Mouse (Mus musculus) layer of hippocampus, postnatal 25 days (tissue): ENCODE results near the gene Disp1. TPM values are rescaled to one million over a fixed set of nuclear protein-coding genes. Genes with fewer than 3 reads are reported as not detected.

ENCODE experiments used
- DNase-seq, 2 experiments: peaks; one replicate each; pipeline ENCODE4 v3.0.0; 2022; ENCODE audit warnings: mixed read lengths in 2 of 2, low spot score in 1 of 2; ENCODE audit errors: extremely low spot score in 1 of 2
- total RNA-seq, 2 experiments: library from RNA; stranded (reverse); gene quantifications; 2 replicates each; pipeline ENCODE4 v1.2.3; 2021

The Disp1 gene
- total RNA-seq, 2 experiments from 2014 or later = 3.7 to 5.0 TPM

DNA sequence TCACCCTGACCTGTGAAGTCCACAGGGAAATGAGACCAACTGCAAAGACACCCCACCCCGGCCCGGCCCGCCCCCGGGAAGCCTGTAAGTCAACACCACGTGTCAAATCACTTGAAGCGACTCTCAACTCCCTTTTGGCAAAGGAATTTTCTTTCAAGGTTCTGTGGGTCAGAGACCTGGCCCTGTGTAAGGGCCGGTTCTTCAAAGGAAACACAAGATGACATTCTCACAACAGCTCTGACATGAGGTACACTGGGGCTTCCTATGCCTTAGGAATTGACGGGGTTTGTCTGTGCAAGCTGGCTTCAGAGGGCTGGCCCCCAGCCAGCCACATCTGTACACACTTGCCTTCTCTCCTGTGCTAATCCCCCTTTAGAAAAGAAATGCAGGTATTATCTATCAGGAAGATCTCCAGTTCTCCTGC, 56.7 kb downstream of the Disp1 start:
- no peak for DNase-seq

DNA sequence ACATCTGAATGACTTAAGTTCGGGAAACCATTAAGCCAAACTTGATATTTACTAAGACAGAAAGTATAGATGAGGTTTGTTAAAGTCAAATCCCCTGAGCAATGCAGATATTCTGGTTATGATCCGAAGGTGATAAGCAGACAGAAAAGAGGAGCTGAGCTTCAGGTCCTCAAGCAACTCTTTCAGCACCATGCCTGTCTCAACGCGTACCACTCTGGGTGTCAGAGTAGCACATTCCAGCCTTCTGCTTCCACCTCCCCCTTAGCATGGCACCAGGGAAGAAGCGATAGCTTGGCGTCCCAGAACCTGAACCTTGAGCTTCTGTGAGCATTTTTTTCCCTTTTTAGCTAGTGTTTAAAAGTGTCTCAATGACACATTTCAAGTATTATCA, 57.1 kb downstream of the Disp1 start:
- DNase-seq = no peak

DNA sequence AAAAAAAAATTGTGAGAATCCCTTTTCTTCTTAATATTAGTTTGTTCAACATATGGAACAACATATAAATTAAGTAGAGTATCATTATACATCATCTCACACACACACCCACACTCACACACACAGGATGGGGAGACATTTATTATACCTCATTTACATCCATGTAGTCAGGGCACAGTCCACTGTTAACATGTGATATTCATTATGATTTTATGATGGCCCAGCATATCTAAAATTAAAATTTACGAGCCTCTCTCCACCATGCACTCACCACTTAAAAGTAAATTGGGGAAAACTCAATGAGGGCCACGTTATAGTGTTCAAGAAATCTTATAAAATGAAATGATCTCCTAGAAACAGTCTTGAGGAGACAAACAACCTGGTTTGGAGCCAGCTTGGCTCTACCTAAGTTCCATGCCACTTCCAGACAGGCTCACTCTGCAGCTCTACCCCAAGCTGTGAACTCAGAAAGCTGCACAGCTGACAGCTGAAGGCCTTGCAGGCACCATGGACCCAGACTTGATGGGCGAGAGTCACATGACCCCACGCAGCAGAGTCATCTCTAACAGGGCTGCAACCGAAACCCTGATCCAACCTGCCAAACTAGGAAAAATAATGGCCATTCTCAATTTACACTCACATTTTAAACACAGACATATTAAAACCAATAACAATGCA, 57.7 kb downstream of the Disp1 start:
- DNase-seq = no peak

DNA sequence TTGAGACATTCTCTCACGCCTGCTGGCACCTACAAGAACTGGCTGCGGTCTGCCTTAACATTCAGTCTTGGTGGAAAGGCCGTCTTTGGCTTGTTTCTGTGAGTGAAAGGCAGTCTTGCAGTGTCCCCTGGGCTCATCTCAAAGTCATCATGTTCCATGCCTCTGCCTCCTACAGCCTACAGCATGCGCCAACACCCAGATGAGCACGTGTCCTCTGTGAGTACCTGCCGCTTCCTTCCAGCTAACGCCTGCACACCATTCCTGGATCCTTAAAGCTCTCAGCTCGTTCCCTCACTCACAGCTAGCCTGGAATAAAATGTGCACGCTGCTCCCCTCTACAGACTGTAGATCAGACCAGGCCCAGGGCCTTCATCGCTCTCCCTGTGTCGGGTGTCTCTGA, 60.3 kb downstream of the Disp1 start:
- DNase-seq = no peak

DNA sequence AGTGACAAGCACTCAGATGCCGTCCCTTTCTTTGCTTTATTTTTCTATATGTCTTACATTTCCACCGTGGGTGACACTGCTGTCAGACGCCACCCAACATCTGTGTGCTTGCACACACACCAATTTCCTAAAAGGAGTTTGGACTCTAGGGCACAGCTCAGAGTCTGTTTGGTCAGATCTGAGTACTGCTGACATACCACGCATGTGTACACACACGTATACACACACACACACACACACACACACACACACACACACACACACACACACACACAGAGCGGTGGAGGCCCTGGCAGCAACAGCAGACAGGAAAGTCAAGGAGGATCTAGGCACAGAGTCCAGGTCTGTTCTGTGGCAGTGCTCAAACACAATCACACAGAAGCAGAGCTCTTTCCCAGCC, 61.1 kb downstream of the Disp1 start:
- DNase-seq = no peak

DNA sequence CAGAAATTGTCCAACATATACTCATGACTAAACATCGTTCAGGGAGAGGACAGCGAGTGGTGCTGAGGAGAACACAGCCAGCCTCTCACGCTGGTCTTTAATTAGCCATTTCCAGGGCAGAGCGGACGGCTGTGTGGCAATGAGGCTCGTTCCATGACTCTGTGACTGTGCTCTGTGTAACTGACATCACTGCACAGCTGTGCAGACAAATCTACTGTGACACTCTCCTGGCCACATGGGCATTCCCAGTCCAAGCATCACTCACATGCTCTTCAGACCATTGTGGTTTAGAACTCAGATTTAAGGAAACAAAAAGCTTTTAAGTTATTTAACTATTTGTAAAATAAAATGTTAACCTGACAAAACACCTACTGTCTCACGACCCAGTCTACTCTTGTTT, 62.1 kb downstream of the Disp1 start:
- DNase-seq = no peak

DNA sequence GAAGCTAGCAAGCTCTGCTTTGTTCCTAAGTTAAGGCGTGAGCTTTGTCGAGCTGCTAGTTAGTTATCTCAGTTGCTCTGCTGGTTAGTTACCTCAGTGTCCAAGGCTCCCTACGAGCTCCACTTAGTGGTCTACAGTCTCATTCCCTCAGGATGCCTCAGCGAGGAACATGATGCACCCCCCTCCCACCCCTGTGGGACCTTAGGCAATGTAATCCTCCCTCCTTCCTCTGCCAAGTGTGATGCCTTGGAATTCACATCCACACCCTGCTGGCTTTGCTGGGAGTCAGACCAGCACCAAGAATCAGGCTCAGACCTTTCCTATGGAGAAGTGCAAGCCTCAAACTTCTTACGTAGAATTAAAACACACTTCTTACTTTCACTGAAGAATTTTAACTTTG, 65.7 kb downstream of the Disp1 start:
- no peak for DNase-seq

DNA sequence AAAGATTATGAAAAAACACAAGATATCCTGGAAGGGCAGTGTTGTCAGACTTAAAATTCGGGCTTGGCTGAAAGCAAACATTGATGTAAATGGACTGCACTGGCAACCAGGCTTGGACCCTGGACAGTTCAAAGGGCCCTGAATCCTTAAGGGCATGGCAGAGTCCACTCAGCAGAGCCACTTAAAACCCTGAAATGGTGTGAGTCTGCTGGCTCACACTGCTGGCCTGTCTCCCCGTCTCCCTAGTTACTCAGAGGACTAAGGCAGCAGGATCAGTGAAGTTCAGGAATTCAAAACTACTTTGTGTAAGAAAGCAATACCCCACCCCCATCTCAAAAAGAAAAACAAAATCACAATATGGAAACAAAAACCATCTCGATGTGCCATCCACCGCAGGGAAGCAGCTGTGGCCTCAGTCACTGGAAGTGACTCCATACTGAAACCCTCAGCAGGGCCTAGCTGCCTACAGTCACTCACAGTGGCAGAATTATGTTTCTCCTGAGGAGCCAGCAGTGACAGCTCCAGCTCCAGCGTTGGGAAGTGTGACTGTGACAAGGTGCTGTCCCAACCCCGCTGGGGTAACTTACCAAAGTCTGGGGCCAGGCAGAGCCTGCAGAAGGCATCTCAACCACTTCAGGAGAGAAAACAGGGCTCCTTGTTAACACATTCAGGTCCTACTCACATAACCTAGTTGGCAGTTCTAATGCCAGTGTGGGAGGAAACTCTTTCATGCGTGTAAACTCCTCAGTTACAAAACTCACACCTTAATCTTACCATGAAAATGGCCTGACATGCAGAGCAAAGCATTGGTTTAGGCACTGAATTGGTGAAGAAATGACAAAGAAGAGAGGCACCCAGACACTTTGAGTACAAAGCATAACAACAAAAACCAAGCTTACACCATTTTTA, 66.8 kb downstream of the Disp1 start:
- no peak for DNase-seq

DNA sequence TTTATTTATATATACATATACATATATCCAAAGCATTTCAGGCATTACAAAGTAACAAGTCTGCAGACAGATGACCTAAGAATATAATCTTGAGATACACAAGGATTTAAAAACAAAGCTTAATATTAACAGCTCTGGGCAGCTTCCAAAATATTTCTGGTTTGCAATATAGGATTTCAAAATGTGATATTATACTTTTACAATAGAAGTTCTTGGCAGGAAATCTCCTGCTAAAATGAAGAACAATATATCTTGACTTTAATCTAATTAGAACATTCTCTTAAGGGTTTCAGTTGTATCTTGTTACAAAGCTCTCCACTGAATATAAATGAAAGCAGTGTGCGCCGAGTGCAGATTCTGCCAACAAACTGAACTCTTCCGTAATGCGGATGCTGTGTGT, 68.0 kb downstream of the Disp1 start:
- DNase-seq = no peak

DNA sequence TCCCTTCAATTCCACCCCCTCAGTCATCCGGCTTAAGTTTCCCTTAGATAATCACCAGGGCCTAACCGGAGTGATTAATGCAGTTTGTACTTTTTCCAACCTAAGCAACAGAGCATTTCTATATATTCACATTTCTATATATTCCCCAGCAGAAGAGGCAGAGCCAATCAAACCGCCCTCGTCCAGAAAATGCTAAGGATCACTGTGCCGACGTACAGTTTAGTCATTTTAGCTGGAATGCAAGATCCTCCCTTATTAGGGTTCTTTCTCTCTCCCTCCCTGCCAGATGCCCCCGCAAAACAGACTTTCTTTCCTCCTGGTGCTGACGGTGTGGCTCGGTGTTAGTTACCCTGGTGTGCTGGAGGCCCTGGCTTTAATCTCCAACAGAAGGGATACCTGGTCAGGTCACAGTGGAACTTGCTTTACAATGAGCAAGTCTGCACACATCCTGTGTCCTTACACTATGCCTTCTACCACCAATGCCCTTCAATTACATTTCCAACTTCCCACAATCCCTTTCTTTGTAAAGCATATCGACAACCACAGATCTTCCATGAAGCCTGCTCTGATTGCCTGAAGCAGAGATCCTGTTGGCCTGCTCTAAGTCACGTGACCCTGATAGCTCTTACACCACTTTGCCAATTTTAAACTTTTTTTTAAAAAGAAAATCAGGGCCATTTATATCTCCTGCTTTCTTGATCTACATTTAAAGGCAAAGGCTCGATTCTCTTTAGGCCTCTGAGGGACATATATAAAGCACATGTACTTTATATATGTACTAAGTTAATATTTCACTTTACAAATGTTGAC, 69.6 kb downstream of the Disp1 start:
- no peak for DNase-seq

DNA sequence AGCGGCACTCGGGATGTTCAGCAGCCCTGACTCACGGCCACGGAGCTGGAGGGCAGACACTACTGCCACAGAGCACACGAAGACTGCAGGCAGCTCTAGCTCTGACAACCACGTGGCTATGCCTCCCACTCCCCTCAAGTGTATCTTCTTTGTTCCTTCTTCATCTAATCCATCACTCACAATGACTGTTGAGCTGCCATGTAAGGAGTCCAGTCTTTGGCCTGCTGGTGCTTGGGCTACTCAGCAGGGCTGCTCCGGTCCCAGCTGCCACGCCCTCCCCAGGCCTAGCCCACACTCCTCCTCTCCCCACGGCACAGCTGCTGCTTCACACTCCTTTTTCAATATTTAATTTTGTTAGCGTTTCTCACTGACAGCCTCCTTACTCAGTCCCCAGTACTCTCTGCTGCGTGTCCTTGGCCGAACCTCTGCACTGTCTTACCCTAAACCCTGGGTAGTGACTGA, 70.9 kb downstream of the Disp1 start:
- no peak for DNase-seq

DNA sequence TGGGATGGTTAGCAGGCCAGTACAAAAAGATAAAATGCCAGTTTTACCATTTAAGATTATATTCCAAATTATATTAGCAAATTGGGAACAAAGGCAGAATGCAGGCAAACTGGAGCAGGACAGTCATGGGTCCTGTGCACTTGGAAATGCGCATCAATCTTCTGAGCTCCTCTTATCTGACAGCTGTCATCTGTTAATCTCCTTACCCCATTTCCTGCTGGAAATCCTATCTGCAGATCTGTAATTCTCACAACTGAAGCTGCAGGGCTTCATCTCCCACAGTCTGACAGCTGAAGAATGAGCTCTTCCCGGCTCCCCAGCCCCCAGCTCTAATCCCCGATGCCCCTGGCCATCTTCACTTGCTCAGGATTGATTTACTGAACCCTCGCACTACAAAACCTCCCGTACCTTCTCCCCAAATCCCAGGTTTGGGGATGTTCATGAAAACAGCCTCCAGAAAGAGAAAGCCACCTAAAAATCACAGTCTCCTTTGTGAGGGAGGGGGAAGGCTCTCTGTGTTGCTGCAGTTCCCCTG, 71.7 kb downstream of the Disp1 start:
- no peak for DNase-seq

DNA sequence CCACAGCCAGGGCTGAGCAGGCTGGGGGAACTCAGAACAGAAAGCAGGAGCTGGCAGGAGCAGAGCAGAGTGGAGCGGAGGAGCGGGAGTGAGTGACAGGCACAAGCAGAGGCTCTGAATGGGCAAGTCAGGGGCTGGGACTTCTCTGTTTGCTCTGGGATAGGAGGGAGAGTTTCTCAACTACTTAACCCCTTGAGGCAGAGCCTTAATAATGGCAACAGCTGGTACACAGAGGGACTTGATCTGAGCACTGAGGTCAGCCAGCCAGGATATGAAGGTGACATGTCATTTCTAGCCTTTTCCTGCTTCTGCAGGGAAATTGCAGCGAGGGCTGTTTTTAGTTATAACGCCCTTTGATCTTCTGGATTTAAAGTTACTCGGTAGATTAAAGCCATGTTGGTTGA, 73.9 kb downstream of the Disp1 start:
- DNase-seq = no peak

DNA sequence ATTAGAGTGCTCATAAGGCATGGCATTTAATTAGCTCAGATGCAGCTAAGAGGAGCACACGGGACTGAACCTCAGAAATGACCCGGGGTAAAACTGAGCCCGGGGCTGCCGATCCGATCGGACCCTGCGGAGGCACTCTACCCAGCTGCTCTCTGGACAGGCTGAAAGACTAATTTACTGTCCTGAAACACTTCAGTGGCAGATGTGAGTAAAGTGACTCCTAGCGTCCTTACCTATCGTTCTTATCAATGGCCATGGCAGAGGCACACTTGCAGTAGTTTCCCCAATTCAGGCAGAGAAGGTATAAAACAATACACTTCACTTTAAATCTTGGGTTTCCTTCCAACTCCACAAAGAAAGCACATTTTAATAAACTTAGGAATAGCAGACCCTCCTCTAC, 74.5 kb downstream of the Disp1 start:
- no peak for DNase-seq

DNA sequence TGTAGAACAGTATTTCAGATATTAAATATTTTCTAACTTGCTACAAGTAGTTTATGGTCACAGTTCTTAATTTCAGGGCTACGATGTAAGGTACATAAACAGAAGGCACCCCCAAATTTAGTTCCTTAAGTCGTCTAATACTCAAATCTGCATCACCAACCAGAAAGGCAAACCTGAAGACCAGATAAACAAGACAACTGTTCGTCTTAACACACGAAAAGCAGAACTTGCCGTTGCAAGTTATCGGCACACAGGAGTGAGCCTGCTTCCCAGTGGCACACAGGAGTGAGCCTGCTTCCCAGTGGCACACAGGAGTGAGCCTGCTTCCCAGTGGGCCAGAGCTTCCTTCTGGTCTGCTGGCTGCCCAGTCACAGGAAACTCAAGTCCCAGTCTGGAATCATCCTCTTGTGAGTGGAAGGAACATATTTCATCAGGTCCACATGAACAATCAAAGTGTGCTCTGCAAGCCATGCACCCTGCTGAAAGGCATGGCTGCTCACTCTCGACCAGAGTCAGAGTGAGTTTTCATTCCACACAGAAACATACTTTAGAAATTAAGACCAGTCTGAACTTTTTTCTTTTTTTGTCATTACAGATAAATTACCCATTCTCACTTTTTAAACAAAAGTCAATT, 75.1 kb downstream of the Disp1 start:
- no peak for DNase-seq

DNA sequence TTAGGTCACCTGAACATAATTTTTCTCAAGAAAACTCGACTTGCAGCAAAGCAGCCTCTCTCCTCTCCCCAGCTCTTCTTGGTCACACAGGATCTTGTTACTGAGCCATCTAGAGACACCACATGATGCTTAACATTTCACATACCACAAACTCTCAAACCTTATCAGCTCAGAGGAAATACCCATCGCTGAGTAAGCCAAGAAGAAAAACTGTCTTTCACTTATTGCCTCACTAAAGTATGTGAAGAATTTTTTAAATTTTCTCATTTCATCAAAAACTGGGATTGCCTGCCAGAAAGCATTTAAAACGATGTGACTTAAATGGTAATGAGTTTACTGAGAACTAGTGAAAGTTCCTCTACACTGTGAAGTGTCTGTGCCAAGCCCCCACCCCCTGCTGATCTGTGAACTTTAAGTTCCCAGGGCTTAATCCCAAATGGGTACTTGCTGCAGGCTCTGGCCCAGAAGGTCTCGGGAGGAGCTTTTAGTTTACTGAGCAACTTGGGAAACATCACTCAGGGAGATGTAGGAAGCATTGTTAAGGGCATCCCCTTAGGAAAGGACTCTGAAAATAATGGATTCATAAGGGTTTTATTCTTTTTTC, 76.6 kb downstream of the Disp1 start:
- no peak for DNase-seq

DNA sequence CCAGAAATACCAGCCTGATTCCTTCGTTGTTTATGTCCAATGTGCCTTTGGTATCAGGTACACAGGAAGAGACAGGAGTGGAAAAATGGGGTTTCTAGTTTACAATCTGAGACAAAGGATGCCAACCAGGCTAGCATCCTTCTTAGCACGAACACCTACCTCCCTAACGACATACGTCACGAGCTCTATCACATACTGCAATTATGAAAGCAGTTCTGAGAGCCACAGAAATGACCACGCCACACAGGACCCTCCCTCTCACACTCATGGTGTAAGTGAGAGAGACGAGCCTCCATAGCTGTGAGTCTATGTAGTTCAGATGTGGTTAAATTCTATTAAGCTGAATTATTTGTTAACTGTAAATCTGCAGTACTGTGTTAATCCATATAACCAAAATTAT, 78.1 kb downstream of the Disp1 start:
- no peak for DNase-seq

DNA sequence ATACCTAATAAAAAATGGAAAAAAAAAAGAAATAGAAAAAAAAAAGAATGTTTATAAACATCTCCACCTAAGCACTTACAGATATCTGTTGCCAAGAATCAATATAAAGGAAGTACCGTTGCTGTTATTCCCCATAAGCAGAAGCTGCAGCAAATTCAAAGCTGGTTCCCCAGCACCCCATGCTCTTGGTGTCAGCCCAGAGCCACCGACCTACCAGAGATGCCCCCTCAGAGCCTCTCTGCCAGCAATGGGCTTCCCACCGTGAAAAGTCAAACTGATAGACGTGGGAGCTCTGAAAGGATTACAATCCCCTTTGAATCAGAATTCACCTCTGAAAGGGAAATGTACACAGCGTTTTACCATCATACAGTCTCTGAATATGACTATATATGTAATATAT, 78.8 kb downstream of the Disp1 start:
- DNase-seq = no peak

DNA sequence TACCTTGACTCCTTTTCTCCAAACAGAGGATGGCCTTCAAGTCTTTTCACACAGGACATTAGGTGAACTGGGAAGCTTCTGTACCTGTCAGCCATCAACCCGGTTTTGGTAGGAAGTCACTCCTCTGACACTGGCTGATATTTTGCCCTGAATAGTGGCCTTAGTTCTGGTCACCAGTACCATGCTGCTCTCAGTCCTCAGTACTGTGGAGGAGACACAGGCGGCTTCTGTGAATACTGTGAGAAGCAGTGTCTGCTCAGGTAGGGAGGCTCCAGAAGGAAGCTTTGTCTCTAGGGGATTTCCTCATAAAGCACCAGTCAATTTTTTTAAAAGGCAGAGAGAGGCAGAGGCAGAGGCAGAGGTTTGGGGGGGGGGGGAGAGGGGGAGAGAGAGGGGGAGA, 80.0 kb downstream of the Disp1 start:
- DNase-seq = no peak
